Mouse (Mus musculus) MEL (cell line): ENCODE results near the gene Cd9. TPM values are rescaled to one million over a fixed set of nuclear protein-coding genes. Genes with fewer than 3 reads are reported as not detected.

Experiments
- DNase-seq: peaks from one replicate; pipeline ENCODE4 v3.0.0; 2011; ENCODE audit warnings: low read depth, low spot score
- H3K27ac ChIP-seq: 2 replicates; pipeline ENCODE4 v1.5.1; 2012; ENCODE audit warnings: low read depth, mild to moderate bottlenecking, control low read depth, low read length, moderate library complexity; ENCODE audit not compliant: control insufficient read depth
- H3K27me3 ChIP-seq, 2 experiments: fragments of 150-350 bp in 1 of 2; sonication (generic) in 1 of 2; 2 replicates each; pipeline ENCODE4 v1.6.1; 2012; ENCODE audit warnings: low read length in 2 of 2, mild to moderate bottlenecking in 2 of 2, improper control_type of control experiment in 1 of 2, moderate library complexity in 1 of 2; ENCODE audit not compliant: insufficient read depth in 2 of 2, control insufficient read depth in 1 of 2
- H3K36me3 ChIP-seq, 2 experiments: 2 replicates each; pipeline ENCODE4 v1.6.1; 2012 to 2014; ENCODE audit warnings: low read length in 2 of 2, improper control_type of control experiment in 1 of 2, inconsistent platforms in 1 of 2, mild to moderate bottlenecking in 1 of 2; ENCODE audit not compliant: insufficient read depth in 2 of 2, control insufficient read depth in 1 of 2
- H3K4me1 ChIP-seq, 2 experiments: fragments of 150-350 bp in 1 of 2; sonication (generic) in 1 of 2; 2 replicates each; pipeline ENCODE4 v1.6.1; 2012; ENCODE audit warnings: low read length in 2 of 2, improper control_type of control experiment in 1 of 2, mild to moderate bottlenecking in 1 of 2; ENCODE audit not compliant: insufficient read depth in 2 of 2, control insufficient read depth in 1 of 2
- H3K4me3 ChIP-seq, 2 experiments: fragments of 150-350 bp in 1 of 2; sonication (generic) in 1 of 2; 2 replicates each; pipeline ENCODE4 v1.5.1; 2012; ENCODE audit warnings: low read depth in 2 of 2, low read length in 2 of 2, mild to moderate bottlenecking in 2 of 2, moderate library complexity in 2 of 2, control low read depth in 1 of 2, improper control_type of control experiment in 1 of 2; ENCODE audit not compliant: control insufficient read depth in 1 of 2, insufficient read depth in 1 of 2
- H3K79me2 ChIP-seq: 2 replicates; pipeline ENCODE4 v1.6.1; 2012; ENCODE audit warnings: mild to moderate bottlenecking, low read length, moderate library complexity; ENCODE audit not compliant: control insufficient read depth, poor library complexity, insufficient read depth
- H3K9ac ChIP-seq: 2 replicates; pipeline ENCODE4 v1.6.1; 2012; ENCODE audit warnings: low read depth, mild to moderate bottlenecking, control low read depth, low read length, moderate library complexity; ENCODE audit not compliant: control insufficient read depth, poor library complexity, severe bottlenecking
- H3K9me3 ChIP-seq: fragments of 150-350 bp; sonication (generic); replicated peaks from 2 replicates; pipeline ENCODE4 v1.6.1; 2012; ENCODE audit warnings: mild to moderate bottlenecking, low read length, improper control_type of control experiment, moderate library complexity; ENCODE audit not compliant: insufficient read depth
- BHLHE40 ChIP-seq: IDR thresholded peaks from 2 replicates; pipeline ENCODE4 v1.6.1; 2012; ENCODE audit warnings: low read depth, mild to moderate bottlenecking, inconsistent platforms, low read length, improper control_type of control experiment, borderline replicate concordance
- E2F4 ChIP-seq: IDR thresholded peaks from 2 replicates; pipeline ENCODE4 v1.6.1; 2011; ENCODE audit warnings: low read depth, low read length, improper control_type of control experiment, borderline replicate concordance
- EP300 ChIP-seq, 2 experiments: IDR thresholded peaks; 2 replicates each; pipeline ENCODE4 v1.6.1; 2011; ENCODE audit warnings: improper control_type of control experiment in 2 of 2, low read length in 2 of 2, low read depth in 1 of 2, mild to moderate bottlenecking in 1 of 2
- ETS1 ChIP-seq: IDR thresholded peaks from 2 replicates; pipeline ENCODE4 v1.6.1; 2012; ENCODE audit warnings: low read depth, mild to moderate bottlenecking, inconsistent platforms, low read length, improper control_type of control experiment, moderate library complexity
- HCFC1 ChIP-seq: IDR thresholded peaks from 2 replicates; pipeline ENCODE4 v1.6.1; 2012; ENCODE audit warnings: low read depth, mild to moderate bottlenecking, inconsistent platforms, low read length, improper control_type of control experiment, moderate library complexity
- MAX ChIP-seq: IDR thresholded peaks from 2 replicates; pipeline ENCODE4 v1.6.1; 2011; ENCODE audit warnings: low read length, improper control_type of control experiment
- MXI1 ChIP-seq: IDR thresholded peaks from 2 replicates; pipeline ENCODE4 v1.6.1; 2011; ENCODE audit warnings: mild to moderate bottlenecking, low read depth, low read length, improper control_type of control experiment
- MYC ChIP-seq: IDR thresholded peaks from 2 replicates; pipeline ENCODE4 v1.6.1; 2011; ENCODE audit warnings: low read depth, mild to moderate bottlenecking, low read length, improper control_type of control experiment, moderate library complexity
- NELFE ChIP-seq: IDR thresholded peaks from 2 replicates; pipeline ENCODE4 v1.6.1; 2011; ENCODE audit warnings: low read depth, low read length, improper control_type of control experiment
- POLR2A ChIP-seq, 2 experiments: IDR thresholded peaks; 2 replicates each; pipeline ENCODE4 v1.6.1; 2011 to 2012; ENCODE audit warnings: low read length in 2 of 2, mild to moderate bottlenecking in 2 of 2, control low read depth in 1 of 2, improper control_type of control experiment in 1 of 2, low read depth in 1 of 2, moderate library complexity in 1 of 2; ENCODE audit not compliant: control insufficient read depth in 1 of 2, insufficient read depth in 1 of 2, poor library complexity in 1 of 2
- POLR2AphosphoS2 ChIP-seq: IDR thresholded peaks from 2 replicates; pipeline ENCODE4 v1.6.1; 2011; ENCODE audit warnings: low read length, improper control_type of control experiment
- POLR2AphosphoS5 ChIP-seq: IDR thresholded peaks from 2 replicates; pipeline ENCODE4 v1.6.1; 2012; ENCODE audit warnings: low read depth, borderline replicate concordance, mild to moderate bottlenecking, inconsistent platforms, low read length, moderate library complexity, mixed read lengths
- SIN3A ChIP-seq: IDR thresholded peaks from 2 replicates; pipeline ENCODE4 v1.6.1; 2012; ENCODE audit warnings: low read length, improper control_type of control experiment, inconsistent platforms
- TAL1 ChIP-seq: IDR thresholded peaks from 2 replicates; pipeline ENCODE4 v1.6.1; 2012; ENCODE audit warnings: mild to moderate bottlenecking, inconsistent platforms, low read length, moderate library complexity, mixed read lengths
- UBTF ChIP-seq: IDR thresholded peaks from 2 replicates; pipeline ENCODE4 v1.6.1; 2012; ENCODE audit warnings: low read depth, mild to moderate bottlenecking, inconsistent platforms, low read length, improper control_type of control experiment, moderate library complexity, borderline replicate concordance; ENCODE audit not compliant: insufficient read depth
- USF1 ChIP-seq: IDR thresholded peaks from 2 replicates; pipeline ENCODE4 v1.6.1; 2014; ENCODE audit warnings: low read depth, mild to moderate bottlenecking, inconsistent platforms, low read length, improper control_type of control experiment, moderate library complexity
- ZC3H11A ChIP-seq: IDR thresholded peaks from 2 replicates; pipeline ENCODE4 v1.6.1; 2012; ENCODE audit warnings: low read depth, mild to moderate bottlenecking, inconsistent platforms, low read length, improper control_type of control experiment
- ZKSCAN1 ChIP-seq: IDR thresholded peaks from 2 replicates; pipeline ENCODE4 v1.6.1; 2012; ENCODE audit warnings: low read depth, mild to moderate bottlenecking, inconsistent platforms, low read length, improper control_type of control experiment, moderate library complexity
- ZNF384 ChIP-seq: IDR thresholded peaks from 2 replicates; pipeline ENCODE4 v1.6.1; 2012; ENCODE audit warnings: low read depth, mild to moderate bottlenecking, inconsistent platforms, low read length, improper control_type of control experiment
- polyA plus RNA-seq, 2 experiments: library from polyadenylated mRNA; stranded (reverse) in 1 of 2; unstranded in 1 of 2; fragments of >175 nt in 1 of 2; fragments of >200 nt in 1 of 2; gene quantifications; 2 replicates each; pipeline versions ENCODE4 v1.2.1 to v1.2.4; 2012; ENCODE audit warnings: low replicate concordance in 2 of 2, low read depth in 1 of 2; ENCODE audit not compliant: insufficient read length in 2 of 2, insufficient read depth in 1 of 2, missing spikeins in 1 of 2
- total RNA-seq: library from RNA; depleted of rRNA; stranded (reverse); fragments of 300-350 nt; gene quantifications from 2 replicates; pipeline ENCODE4 v1.2.3, GENCODE M21; 2012

Gene Cd9
- total and polyA plus RNA-seq, 3 experiments = 3.6 to 10.9 TPM; not detected in 1

GRCm38 (mm10) chr6:125462312-125462711, 32.3 kb downstream of the Cd9 start:
- Histone ChIP-seq H3K9me3 (no peaks in the 10 kb centered on the region), H3K36me3 (peaks cover 0 to 2% of the 10 kb centered on the region in 2 experiments; a peak in 1 of 4 replicates)

GRCm38 (mm10) chr6:125461788-125462187, 32.8 kb downstream of the Cd9 start:
- H3K9ac ChIP-seq = no peak overlapping the region
- H3K79me2 ChIP-seq = no peaks in the 10 kb centered on the region
- DNase-seq = no peak
- TF ChIP-seq TAL1 (no peak), SIN3A (no peak), POLR2A (IDR thresholded peaks at IDR 0.05; ENCODE audit: control insufficient read depth in 1 of 2, insufficient read depth in 1 of 2, low read depth in 1 of 2, low read length in 2 of 2, poor library complexity in 1 of 2) (no peak), ETS1 (no peak), POLR2AphosphoS2 (no peak), ZC3H11A (no peak), BHLHE40 (no peak), EP300 (IDR thresholded peaks at IDR 0.05; ENCODE audit: low read depth in 1 of 2, low read length in 2 of 2) (no peak), ZKSCAN1 (no peak), E2F4 (no peak), MAX (no peak), POLR2AphosphoS5 (no peak)
- no peaks in the 10 kb centered on the region for H3K9me3 ChIP-seq
- no peaks in the 10 kb centered on the region for H3K27me3 ChIP-seq
- no peak overlapping the region for H3K27ac ChIP-seq
- H3K4me3 ChIP-seq = no peak overlapping the region
- H3K36me3 ChIP-seq = peaks cover 0 to 2% of the 10 kb centered on the region in 2 experiments; a peak in 1 of 4 replicates
- peaks cover 6 to 9% of the 10 kb centered on the region in 2 experiments for H3K4me1 ChIP-seq

More at GRCm38 (mm10) chr6:125462312-125462711, 32.3 kb downstream of the Cd9 start:
- H3K4me3 ChIP-seq = no peak overlapping the region
- no peak overlapping the region for H3K27ac ChIP-seq
- TF ChIP-seq NELFE (no peak), MXI1 (no peak), ZNF384 (no peak), MYC (no peak), UBTF (no peak), EP300 (IDR thresholded peaks at IDR 0.05; ENCODE audit: low read depth in 1 of 2, low read length in 2 of 2) (no peak), POLR2AphosphoS5 (no peak), ZKSCAN1 (no peak), USF1 (no peak), HCFC1 (no peak)
- H3K79me2 ChIP-seq = no peaks in the 10 kb centered on the region
- H3K4me1 ChIP-seq = peaks cover 6 to 9% of the 10 kb centered on the region in 2 experiments
- no peak for DNase-seq
- no peak overlapping the region for H3K9ac ChIP-seq
- H3K27me3 ChIP-seq = no peaks in the 10 kb centered on the region
